Mouse (Mus musculus) hindbrain, postnatal 0 days (tissue): ENCODE measurements at regions not wholly inside any gene's neighbourhood (a gene's known extent, or its start where the extent isn't known, plus 50 kb on each side); places are given as distances from the start of the nearest gene placed in this dataset.
A peak's percentile ranks its signal among the peaks of the same experiment; 100 is the strongest.

Source experiments
- ATAC-seq: fragments of 200-750 bp; cut with Nextera tagmentation; 2 replicates; pipeline ENCODE4 v1.8.0; 2017; ENCODE audit warnings: mild to moderate bottlenecking, moderate TSS enrichment, moderate library complexity
- DNase-seq: peaks from one replicate; pipeline ENCODE4 v3.0.0-alpha.2; 2015; ENCODE audit warnings: low spot score
- H3K27ac ChIP-seq: fragments of 300-500 bp; sonication (generic); 2 replicates; pipeline ENCODE4 v1.5.1; 2014; ENCODE audit warnings: mild to moderate bottlenecking
- H3K27me3 ChIP-seq: fragments of 300-500 bp; sonication (generic); 2 replicates; pipeline ENCODE4 v1.6.1; 2014; ENCODE audit warnings: low read length, mixed read lengths; ENCODE audit not compliant: insufficient read depth
- H3K36me3 ChIP-seq: fragments of 300-500 bp; sonication (generic); 2 replicates; pipeline ENCODE4 v1.6.1; 2014; ENCODE audit warnings: low read length, mixed read lengths; ENCODE audit not compliant: insufficient read depth
- H3K4me1 ChIP-seq: fragments of 300-500 bp; sonication (generic); 2 replicates; pipeline ENCODE4 v1.6.1; 2014; ENCODE audit warnings: antibody characterized with exemption, low read length, mixed read lengths; ENCODE audit not compliant: insufficient read depth
- H3K4me2 ChIP-seq: fragments of 300-500 bp; sonication (generic); 2 replicates; pipeline ENCODE4 v1.6.1; 2014; ENCODE audit warnings: low read depth, mild to moderate bottlenecking, low read length, moderate library complexity, mixed read lengths
- H3K4me3 ChIP-seq: fragments of 300-500 bp; sonication (generic); 2 replicates; pipeline ENCODE4 v1.5.1; 2014; ENCODE audit warnings: low read length
- H3K9ac ChIP-seq: fragments of 300-500 bp; sonication (generic); replicated peaks from 2 replicates; pipeline ENCODE4 v1.6.1; 2014; ENCODE audit warnings: mild to moderate bottlenecking, low read length, moderate library complexity, mixed read lengths
- H3K9me3 ChIP-seq: fragments of 300-500 bp; sonication (generic); 2 replicates; pipeline ENCODE4 v1.6.1; 2016; ENCODE audit warnings: low read length, mixed read lengths
- CTCF ChIP-seq: IDR thresholded peaks from 2 replicates; pipeline ENCODE4 v1.5.1; 2016; ENCODE audit warnings: antibody characterized with exemption, control low read depth, low read depth
- WGBS: fragments of 180-500 bp; shearing (Covaris S2); extraction: QIAGEN DNeasy Blood & Tissue Kit; methylation state at CpG from one replicate; pipeline ENCODE4 v1.1.7; 2014; 5-methylcytosine and 5-hydroxymethylcytosine counted together

GRCm38 (mm10) chr8:11915721-11916120 is 75.4 kb downstream of the Tex29 start:
- 92% methylated on average over 11 of the region's 11 CpGs for WGBS
- Histone ChIP-seq H3K27ac (no peak overlapping the region), H3K36me3 (no peaks in the 10 kb centered on the region), H3K4me2 (no peak overlapping the region), H3K4me1 (peaks cover 18% of the 10 kb centered on the region), H3K27me3 (no peaks in the 10 kb centered on the region), H3K4me3 (no peak overlapping the region), H3K9ac (no peak overlapping the region), H3K9me3 (no peaks in the 10 kb centered on the region)
- no peak for TF ChIP-seq CTCF
- DNase-seq (no peak), ATAC-seq (peak; percentile 25; the same call in 1 of the 2 replicates)

GRCm38 (mm10) chr8:11919876-11920275 is 79.6 kb downstream of the Tex29 start:
- TF ChIP-seq CTCF, result no peak
- no peaks in the 10 kb centered on the region for H3K27me3 ChIP-seq
- H3K4me2 ChIP-seq, result no peak overlapping the region
- no peak overlapping the region for H3K9ac ChIP-seq
- no peak overlapping the region for H3K4me3 ChIP-seq
- H3K27ac ChIP-seq, result no peak overlapping the region
- ATAC-seq, result no peak
- no peak for DNase-seq
- no peaks in the 10 kb centered on the region for H3K9me3 ChIP-seq
- WGBS, result 91% methylated on average over 2 of the region's 2 CpGs
- H3K4me1 ChIP-seq, result peaks cover 5% of the 10 kb centered on the region; the same call in 1 of the 2 replicates
- H3K36me3 ChIP-seq, result no peaks in the 10 kb centered on the region

- H3K4me1 ChIP-seq, result no peaks in the 10 kb centered on the region
- peak; percentile 31; the same call in 1 of the 2 replicates for TF ChIP-seq CTCF
- ATAC-seq (no peak; the same call in 1 of the 2 replicates), DNase-seq (no peak)
- no peaks in the 10 kb centered on the region for H3K27me3 ChIP-seq
- no peak overlapping the region for H3K27ac ChIP-seq
- H3K9ac ChIP-seq, result no peak overlapping the region
- no peaks in the 10 kb centered on the region for H3K9me3 ChIP-seq
- no peak overlapping the region for H3K4me3 ChIP-seq
- 68% methylated on average over 7 of the region's 7 CpGs for WGBS
- H3K36me3 ChIP-seq, result no peaks in the 10 kb centered on the region
- H3K4me2 ChIP-seq, result no peak overlapping the region
Measured at GRCm38 (mm10) chr8:11923115-11923514, 82.8 kb downstream of the Tex29 start.

- Histone ChIP-seq H3K9ac (no peak overlapping the region), H3K4me3 (no peak overlapping the region), H3K27ac (no peak overlapping the region), H3K9me3 (no peaks in the 10 kb centered on the region), H3K27me3 (no peaks in the 10 kb centered on the region), H3K4me2 (no peak overlapping the region), H3K4me1 (no peaks in the 10 kb centered on the region), H3K36me3 (no peaks in the 10 kb centered on the region)
- DNase-seq, result peak; percentile 77
- ATAC-seq, result no peak
- 60% methylated on average over 11 of the region's 11 CpGs for WGBS
- peak; percentile 70 for TF ChIP-seq CTCF
Measured at GRCm38 (mm10) chr8:11924165-11924564, 83.9 kb downstream of the Tex29 start.

GRCm38 (mm10) chr8:11942892-11943332 is 102.6 kb downstream of the Tex29 start:
- no peaks in the 10 kb centered on the region for H3K36me3 ChIP-seq
- no peak overlapping the region for H3K9ac ChIP-seq
- 17% methylated on average over 6 of the region's 6 CpGs for WGBS
- no peak overlapping the region for H3K4me3 ChIP-seq
- H3K4me1 ChIP-seq, result no peaks in the 10 kb centered on the region
- no peaks in the 10 kb centered on the region for H3K9me3 ChIP-seq
- H3K27ac ChIP-seq, result no peak overlapping the region; the same call in 1 of the 2 replicates
- peak; percentile 91 for DNase-seq
- peak; percentile 95 for ATAC-seq
- TF ChIP-seq CTCF, result peak; percentile 91
- no peak overlapping the region for H3K4me2 ChIP-seq
- H3K27me3 ChIP-seq, result no peaks in the 10 kb centered on the region

GRCm38 (mm10) chr8:11947766-11948165 is 107.5 kb downstream of the Tex29 start:
- Histone ChIP-seq H3K27me3 (no peaks in the 10 kb centered on the region), H3K9ac (no peak overlapping the region), H3K9me3 (no peaks in the 10 kb centered on the region; the same call in 1 of the 2 replicates), H3K4me1 (no peaks in the 10 kb centered on the region), H3K4me2 (no peak overlapping the region), H3K4me3 (no peak overlapping the region), H3K27ac (no peak overlapping the region), H3K36me3 (no peaks in the 10 kb centered on the region)
- DNase-seq (no peak), ATAC-seq (no peak)
- 81% methylated on average over 8 of the region's 8 CpGs for WGBS
- TF ChIP-seq CTCF, result no peak

- Histone ChIP-seq H3K27ac (no peak overlapping the region), H3K4me2 (no peak overlapping the region), H3K4me3 (no peak overlapping the region), H3K9ac (no peak overlapping the region), H3K4me1 (no peaks in the 10 kb centered on the region), H3K9me3 (no peaks in the 10 kb centered on the region; the same call in 1 of the 2 replicates), H3K36me3 (no peaks in the 10 kb centered on the region), H3K27me3 (no peaks in the 10 kb centered on the region)
- no peak for TF ChIP-seq CTCF
- WGBS, result 25% methylated on average over 7 of the region's 7 CpGs
- DNase-seq, result no peak
- ATAC-seq, result 0 out of 2 replicates have a peak, but pooled peaks have one; percentile 30
Measured at GRCm38 (mm10) chr8:11956268-11956667, 116.0 kb downstream of the Tex29 start.
